Mouse (Mus musculus) limb, embryonic 11.5 days (tissue): ENCODE data around the gene C87436. TPM values are rescaled to one million over a fixed set of nuclear protein-coding genes. Genes with fewer than 3 reads are reported as not detected.

Source experiments
- ATAC-seq: fragments of 200-750 bp; cut with Nextera tagmentation; 2 replicates; pipeline ENCODE4 v1.8.0; 2017; ENCODE audit warnings: low read depth; ENCODE audit not compliant: insufficient number of reproducible peaks, low FRiP score, low TSS enrichment
- DNase-seq: peaks from one replicate; pipeline ENCODE4 v3.0.0-alpha.2; 2015; ENCODE audit warnings: low spot score
- H3K27ac ChIP-seq: fragments of 300-500 bp; sonication (generic); replicated peaks from 2 replicates; pipeline ENCODE4 v1.5.1; 2014; ENCODE audit warnings: low read depth, mild to moderate bottlenecking, low read length
- H3K27me3 ChIP-seq: fragments of 300-500 bp; sonication (generic); 2 replicates; pipeline ENCODE4 v1.6.1; 2014; ENCODE audit warnings: mild to moderate bottlenecking, low read length, mixed read lengths; ENCODE audit not compliant: control insufficient read depth, insufficient read depth
- H3K36me3 ChIP-seq: fragments of 300-500 bp; sonication (generic); 2 replicates; pipeline ENCODE4 v1.6.1; 2014; ENCODE audit warnings: mild to moderate bottlenecking, low read length, moderate library complexity, mixed read lengths; ENCODE audit not compliant: control insufficient read depth, insufficient read depth
- H3K4me1 ChIP-seq: fragments of 300-500 bp; sonication (generic); 2 replicates; pipeline ENCODE4 v1.6.1; 2014; ENCODE audit warnings: low read length, mixed read lengths; ENCODE audit not compliant: control insufficient read depth, insufficient read depth
- H3K4me2 ChIP-seq: fragments of 300-500 bp; sonication (generic); 2 replicates; pipeline ENCODE4 v1.6.1; 2014; ENCODE audit warnings: low read depth, mild to moderate bottlenecking, moderate library complexity; ENCODE audit not compliant: severe bottlenecking
- H3K4me3 ChIP-seq: fragments of 300-500 bp; sonication (generic); 2 replicates; pipeline ENCODE4 v1.5.1; 2014; ENCODE audit warnings: low read depth, low read length
- H3K9ac ChIP-seq: fragments of 300-500 bp; sonication (generic); 2 replicates; pipeline ENCODE4 v1.6.1; 2014; ENCODE audit warnings: mild to moderate bottlenecking, low read length
- H3K9me3 ChIP-seq: fragments of 300-500 bp; sonication (generic); 2 replicates; pipeline ENCODE4 v1.6.1; 2016; ENCODE audit warnings: low read length; ENCODE audit not compliant: control insufficient read depth
- WGBS: fragments of 180-500 bp; shearing (Covaris S2); extraction: QIAGEN DNeasy Blood & Tissue Kit; methylation state at CpG from one replicate; pipeline ENCODE4 v1.1.7; 2014; 5-methylcytosine and 5-hydroxymethylcytosine counted together
- polyA plus RNA-seq: library from polyadenylated mRNA; unstranded; fragments of >200 nt; fragmentation: Nextera tagmentation; extraction: Ambion mirVana; gene quantifications from 2 replicates; pipeline ENCODE4 v1.2.1, GENCODE M21; 2014

C87436 gene
- polyA plus RNA-seq, 1 experiment from 2014 or later = 23.7 TPM

DNA sequence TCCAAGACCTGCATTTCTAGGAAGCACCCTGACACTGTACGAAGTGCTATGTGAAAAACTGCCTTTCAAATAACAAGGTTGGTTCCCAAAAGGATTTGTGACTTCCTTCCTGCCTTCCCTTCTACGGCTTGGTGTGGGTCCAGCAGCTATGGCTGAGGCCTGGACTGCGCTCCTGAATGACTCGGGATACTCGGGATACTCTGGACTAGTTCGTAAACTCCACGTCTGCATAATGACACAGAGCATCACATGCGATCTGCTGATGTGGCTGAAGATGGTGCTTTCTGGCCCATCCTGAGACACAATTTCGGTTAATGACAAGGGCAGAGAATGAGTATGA is 33.6 kb downstream of the C87436 start:
- H3K4me1 ChIP-seq = peaks cover 9% of the 10 kb centered on the region
- H3K36me3 ChIP-seq = no peaks in the 10 kb centered on the region
- ATAC-seq (peak; percentile 14; the same call in 1 of the 2 replicates), DNase-seq (no peak)
- H3K27ac ChIP-seq = peak overlapping the region; percentile 56; the same call in 1 of the 2 replicates
- no peaks in the 10 kb centered on the region for H3K27me3 ChIP-seq
- peak overlapping the region; percentile 31 for H3K4me3 ChIP-seq
- no peaks in the 10 kb centered on the region for H3K9me3 ChIP-seq
- peak overlapping the region; percentile 65 for H3K4me2 ChIP-seq
- peak overlapping the region; percentile 60 for H3K9ac ChIP-seq
- WGBS = 28% methylated on average over 9 of the region's 9 CpGs

DNA sequence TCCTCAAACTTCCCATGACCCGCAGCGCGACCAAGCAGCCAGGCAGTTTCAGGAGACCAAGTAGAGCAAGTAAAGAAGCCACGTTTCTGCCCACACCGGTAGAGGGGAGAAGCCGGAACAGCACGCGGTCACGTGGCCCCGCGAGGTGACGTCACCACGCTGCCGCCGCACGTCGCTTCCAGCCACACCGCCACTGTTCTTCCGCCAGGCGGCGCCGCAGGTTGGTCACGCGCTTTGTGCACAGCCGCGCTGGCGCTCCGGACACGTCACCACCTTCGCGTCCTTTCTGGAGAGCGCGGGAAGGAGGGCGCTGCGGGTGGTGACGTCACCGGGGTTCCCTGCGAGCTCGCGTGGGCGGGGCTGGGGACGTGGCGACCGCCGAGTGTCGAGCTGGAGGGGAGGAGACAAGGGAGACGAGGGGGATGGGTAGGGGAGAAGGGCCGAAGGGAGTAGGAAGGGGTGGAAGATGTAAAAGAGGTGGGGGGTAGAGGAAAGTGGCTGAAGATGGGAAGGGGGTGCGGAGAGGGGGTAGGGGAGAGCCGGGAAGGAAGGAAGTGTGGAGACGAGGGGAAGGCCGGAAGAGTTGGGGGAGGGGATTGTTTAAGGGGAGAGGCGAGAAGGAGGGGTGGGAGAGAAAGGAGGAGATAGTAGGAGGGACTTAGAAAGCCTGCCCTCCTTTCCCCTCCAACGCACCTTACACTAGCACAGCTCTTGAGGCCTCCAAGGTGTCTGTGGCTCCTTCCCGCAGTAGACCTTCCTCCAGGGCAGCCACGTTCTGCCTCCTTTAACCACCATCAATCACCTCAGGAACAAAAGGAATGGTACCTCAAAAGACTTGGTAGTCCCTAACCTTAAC is 34.2 kb downstream of the C87436 start:
- Histone ChIP-seq H3K4me3 (peak overlapping the region; percentile 31), H3K4me2 (peak overlapping the region; percentile 65), H3K4me1 (peaks cover 9% of the 10 kb centered on the region), H3K9me3 (no peaks in the 10 kb centered on the region), H3K9ac (peak overlapping the region; percentile 60), H3K27me3 (no peaks in the 10 kb centered on the region), H3K36me3 (no peaks in the 10 kb centered on the region), H3K27ac (peak overlapping the region; percentile 82)
- peak; percentile 100 for DNase-seq
- peak; percentile 92 for ATAC-seq
- WGBS = under 1% methylated on average over 56 of the region's 56 CpGs

DNA sequence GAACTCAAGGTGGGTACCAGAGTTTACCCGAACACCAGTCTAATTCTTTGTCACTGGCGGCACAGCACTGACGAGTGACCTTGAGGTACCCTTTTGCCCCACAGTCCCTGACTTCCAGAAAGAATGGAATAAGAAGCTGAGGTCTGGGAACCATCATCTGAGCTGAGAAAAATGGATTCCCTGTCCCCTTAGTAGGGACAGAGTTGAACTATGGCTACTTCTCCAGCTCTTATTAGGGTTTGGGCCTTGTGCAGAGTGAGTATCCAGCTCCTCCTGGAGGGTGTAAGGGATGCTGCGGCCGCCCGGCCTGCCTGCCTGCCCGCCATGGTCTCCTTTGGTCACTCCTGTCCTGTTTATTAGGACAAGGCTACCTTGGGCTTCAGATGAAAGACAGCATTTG is 34.9 kb downstream of the C87436 start:
- ATAC-seq = no peak
- Histone ChIP-seq H3K27ac (peak overlapping the region; percentile 82), H3K27me3 (no peaks in the 10 kb centered on the region), H3K9ac (peak overlapping the region; percentile 57), H3K4me1 (peaks cover 13% of the 10 kb centered on the region), H3K4me2 (peak overlapping the region; percentile 65), H3K36me3 (no peaks in the 10 kb centered on the region), H3K9me3 (no peaks in the 10 kb centered on the region), H3K4me3 (peak overlapping the region; percentile 31)
- WGBS = 60% methylated on average over 7 of the region's 7 CpGs
- DNase-seq = peak; percentile 43

DNA sequence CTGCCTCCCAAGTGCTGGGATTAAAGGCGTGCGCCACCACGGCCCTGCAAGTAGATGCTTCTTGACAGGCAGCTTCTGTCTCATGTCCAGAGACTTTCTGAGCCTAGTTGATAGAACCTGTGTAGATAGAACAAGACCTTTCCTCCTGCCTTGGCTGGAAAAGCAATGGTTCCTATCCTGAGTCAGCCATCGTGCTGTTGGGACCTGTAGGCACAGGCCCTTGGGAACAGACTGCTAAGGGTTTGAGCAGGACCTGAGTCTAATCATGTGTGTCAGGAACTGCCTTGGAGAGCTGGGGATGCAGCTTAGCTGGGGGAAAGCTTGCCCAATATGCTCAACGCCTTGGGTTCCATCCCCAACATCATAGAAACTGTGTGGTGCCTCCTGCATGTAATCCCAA is 35.9 kb downstream of the C87436 start:
- Histone ChIP-seq H3K9me3 (no peaks in the 10 kb centered on the region), H3K4me1 (peaks cover 21% of the 10 kb centered on the region), H3K36me3 (no peaks in the 10 kb centered on the region), H3K9ac (no peak overlapping the region), H3K4me2 (no peak overlapping the region), H3K27ac (no peak overlapping the region), H3K4me3 (no peak overlapping the region), H3K27me3 (no peaks in the 10 kb centered on the region)
- DNase-seq = no peak
- ATAC-seq = no peak
- 95% methylated on average over 5 of the region's 5 CpGs for WGBS

DNA sequence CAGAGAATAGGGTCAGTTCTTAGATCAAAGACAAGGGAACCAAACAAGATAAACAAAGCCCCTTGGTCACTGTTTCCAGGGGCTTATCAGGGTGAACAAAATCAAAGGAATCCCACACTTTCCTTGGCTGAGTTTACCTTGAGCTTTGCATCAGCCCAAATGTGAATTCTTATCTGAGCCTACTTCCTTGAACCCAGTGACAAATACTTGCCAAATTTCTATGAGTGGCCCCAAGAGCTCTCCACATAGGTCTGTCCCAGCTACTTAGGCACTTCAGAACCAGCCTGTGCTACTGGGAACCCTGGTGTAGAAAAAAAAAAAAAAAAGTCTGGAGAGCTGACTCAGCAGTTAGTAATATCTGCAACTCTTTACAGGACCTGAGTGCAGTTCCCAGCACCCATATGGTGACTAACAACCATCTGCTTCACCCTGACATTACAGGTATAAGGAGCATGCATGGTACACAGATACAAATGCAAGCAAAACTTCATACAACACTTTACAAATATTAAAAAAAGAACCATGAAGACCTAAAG is 36.5 kb downstream of the C87436 start:
- ATAC-seq (no peak), DNase-seq (no peak)
- Histone ChIP-seq H3K27ac (no peak overlapping the region), H3K9me3 (no peaks in the 10 kb centered on the region), H3K4me1 (peaks cover 23% of the 10 kb centered on the region), H3K36me3 (no peaks in the 10 kb centered on the region), H3K9ac (no peak overlapping the region), H3K4me3 (no peak overlapping the region), H3K4me2 (no peak overlapping the region), H3K27me3 (no peaks in the 10 kb centered on the region)

GRCm38 (mm10) chr6:86475462-86476167 is 37.4 kb downstream of the C87436 start:
- no peak overlapping the region for H3K4me2 ChIP-seq
- H3K4me3 ChIP-seq = no peak overlapping the region
- no peaks in the 10 kb centered on the region for H3K36me3 ChIP-seq
- ATAC-seq (no peak), DNase-seq (no peak)
- no peaks in the 10 kb centered on the region for H3K9me3 ChIP-seq
- H3K27ac ChIP-seq = peak overlapping the region; percentile 25; the same call in 1 of the 2 replicates
- H3K4me1 ChIP-seq = peaks cover 27% of the 10 kb centered on the region
- WGBS = 78% methylated on average over 9 of the region's 9 CpGs
- H3K27me3 ChIP-seq = no peaks in the 10 kb centered on the region
- no peak overlapping the region for H3K9ac ChIP-seq

DNA sequence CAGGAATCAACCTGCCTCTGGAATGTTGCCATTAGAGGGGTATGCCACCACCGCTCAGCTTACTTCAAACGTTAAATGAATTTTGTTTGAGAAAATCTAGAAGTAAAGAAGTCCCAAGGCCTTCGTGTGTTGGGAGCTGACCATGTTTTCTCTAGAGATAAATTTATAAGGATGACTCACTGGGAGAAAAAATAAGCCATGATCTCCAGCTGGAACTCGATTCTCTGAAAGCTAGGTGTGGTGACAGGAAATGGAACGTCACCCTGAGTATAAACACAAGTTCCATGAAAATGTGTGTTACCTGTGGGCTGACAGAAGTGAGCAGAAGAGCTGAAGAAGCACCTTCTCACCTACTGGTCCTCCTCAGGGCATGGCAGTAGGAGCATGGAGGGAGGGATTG is 38.8 kb downstream of the C87436 start:
- Histone ChIP-seq H3K27ac (no peak overlapping the region), H3K4me1 (peaks cover 29% of the 10 kb centered on the region), H3K4me2 (no peak overlapping the region), H3K36me3 (no peaks in the 10 kb centered on the region), H3K9ac (no peak overlapping the region), H3K27me3 (no peaks in the 10 kb centered on the region), H3K4me3 (no peak overlapping the region), H3K9me3 (no peaks in the 10 kb centered on the region)
- ATAC-seq (no peak), DNase-seq (no peak)
- 90% methylated on average over 5 of the region's 5 CpGs for WGBS

DNA sequence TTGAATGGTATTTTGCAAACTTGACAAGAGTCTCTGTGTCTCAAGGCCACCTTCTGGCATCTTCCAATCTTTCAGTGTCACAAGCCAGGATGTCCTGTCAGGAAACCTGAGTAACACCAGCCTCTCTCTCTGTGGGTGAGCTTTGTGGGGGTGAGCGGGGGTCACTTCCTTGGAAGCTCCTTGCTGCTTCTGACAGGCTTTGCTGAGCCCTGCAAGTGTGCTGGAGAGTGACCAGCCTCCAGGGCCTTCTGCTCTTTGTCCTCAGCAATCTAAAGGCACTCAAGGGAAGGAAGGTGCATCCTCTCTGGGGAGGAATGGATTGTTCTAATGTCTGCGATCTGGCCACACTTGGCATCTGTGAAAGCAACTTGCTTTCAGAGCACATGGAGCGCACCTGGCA is 41.1 kb downstream of the C87436 start:
- Histone ChIP-seq H3K9me3 (no peaks in the 10 kb centered on the region), H3K27me3 (no peaks in the 10 kb centered on the region), H3K4me2 (no peak overlapping the region; the same call in 1 of the 2 replicates), H3K4me1 (peaks cover 20% of the 10 kb centered on the region), H3K9ac (no peak overlapping the region), H3K36me3 (no peaks in the 10 kb centered on the region), H3K4me3 (no peak overlapping the region), H3K27ac (peak overlapping the region; percentile 76)
- DNase-seq = no peak
- no peak for ATAC-seq
- 57% methylated on average over 3 of the region's 3 CpGs for WGBS
